Mouse (Mus musculus): ENCODE data around the gene Lsm12. TPM values are rescaled to one million over a fixed set of nuclear protein-coding genes. Genes with fewer than 3 reads are reported as not detected.
A peak's percentile ranks its signal among the peaks of the same experiment; 100 is the strongest.

Lsm12 gene
- total RNA-seq, 2 experiments from 2014 or later: 94.9 to 110 TPM

DNA sequence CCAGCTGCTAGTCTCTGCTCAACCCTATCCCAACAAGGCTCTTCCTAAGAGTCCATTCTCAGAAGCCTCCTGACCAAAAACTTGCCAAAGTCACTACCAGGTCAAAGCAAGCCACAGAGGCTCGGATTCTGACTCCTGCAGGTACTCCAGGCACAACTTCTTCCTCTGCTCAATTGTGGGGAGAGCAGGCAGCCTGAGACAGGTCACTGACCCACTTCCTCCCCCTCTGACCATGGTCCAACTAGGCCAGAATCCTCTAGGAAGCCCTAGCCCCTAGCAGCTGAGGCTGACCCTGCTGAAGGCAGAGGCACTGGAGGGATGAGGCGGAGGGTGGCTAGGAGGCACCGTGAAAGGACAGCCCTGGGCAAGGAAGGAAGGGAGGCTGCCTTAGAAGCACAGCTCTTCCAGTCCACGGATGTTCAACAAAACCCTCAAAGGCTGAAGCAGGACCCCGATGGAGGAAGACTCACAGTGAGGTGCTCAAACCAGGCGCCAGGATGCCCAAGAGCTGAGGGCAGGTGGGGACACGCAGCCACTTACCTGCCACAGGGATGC is 32.9 kb upstream of the Lsm12 start:
- no peak for ATAC-seq (replicated peaks; ENCODE audit: low FRiP score, low TSS enrichment, poor library complexity, severe bottlenecking)

DNA sequence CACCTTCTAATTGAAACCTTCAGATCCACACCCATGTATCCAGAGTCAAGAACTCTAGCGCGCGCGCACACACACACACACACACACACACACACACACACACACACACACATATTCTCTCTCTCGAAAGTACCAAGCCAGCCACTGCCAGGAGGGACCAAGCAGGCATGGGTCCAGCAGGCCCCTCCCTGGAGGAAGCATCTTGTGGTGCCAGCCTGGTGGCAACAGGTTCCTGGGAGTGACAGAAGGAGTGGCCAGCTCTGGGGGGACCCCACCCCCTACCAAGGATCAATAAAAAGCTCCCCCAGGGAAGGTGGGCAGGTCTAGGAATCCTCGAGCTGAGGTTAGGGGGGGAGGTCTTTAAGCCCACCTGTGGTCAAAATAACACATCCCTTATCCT is 32.3 kb upstream of the Lsm12 start:
- ATAC-seq (replicated peaks; ENCODE audit: low FRiP score, low TSS enrichment, poor library complexity, severe bottlenecking): no peak

DNA sequence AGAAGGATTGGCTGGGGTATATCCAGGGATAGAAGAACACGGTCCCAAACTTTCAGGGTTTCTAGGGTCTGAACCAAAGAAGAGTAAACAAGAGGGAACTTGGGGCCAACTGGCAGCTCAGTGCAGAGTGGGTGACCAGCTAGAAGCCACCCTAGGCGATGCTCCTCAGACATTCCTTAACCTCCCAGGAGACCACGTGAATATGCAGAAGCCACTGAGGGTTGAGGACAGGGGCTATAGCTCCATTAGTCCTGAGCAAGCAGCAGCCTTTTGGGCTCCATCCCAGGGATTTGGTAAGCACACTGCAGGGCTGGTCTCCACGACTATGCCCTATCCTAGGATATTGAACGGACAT is 31.8 kb upstream of the Lsm12 start:
- ATAC-seq (replicated peaks; ENCODE audit: low FRiP score, low TSS enrichment, poor library complexity, severe bottlenecking): no peak

DNA sequence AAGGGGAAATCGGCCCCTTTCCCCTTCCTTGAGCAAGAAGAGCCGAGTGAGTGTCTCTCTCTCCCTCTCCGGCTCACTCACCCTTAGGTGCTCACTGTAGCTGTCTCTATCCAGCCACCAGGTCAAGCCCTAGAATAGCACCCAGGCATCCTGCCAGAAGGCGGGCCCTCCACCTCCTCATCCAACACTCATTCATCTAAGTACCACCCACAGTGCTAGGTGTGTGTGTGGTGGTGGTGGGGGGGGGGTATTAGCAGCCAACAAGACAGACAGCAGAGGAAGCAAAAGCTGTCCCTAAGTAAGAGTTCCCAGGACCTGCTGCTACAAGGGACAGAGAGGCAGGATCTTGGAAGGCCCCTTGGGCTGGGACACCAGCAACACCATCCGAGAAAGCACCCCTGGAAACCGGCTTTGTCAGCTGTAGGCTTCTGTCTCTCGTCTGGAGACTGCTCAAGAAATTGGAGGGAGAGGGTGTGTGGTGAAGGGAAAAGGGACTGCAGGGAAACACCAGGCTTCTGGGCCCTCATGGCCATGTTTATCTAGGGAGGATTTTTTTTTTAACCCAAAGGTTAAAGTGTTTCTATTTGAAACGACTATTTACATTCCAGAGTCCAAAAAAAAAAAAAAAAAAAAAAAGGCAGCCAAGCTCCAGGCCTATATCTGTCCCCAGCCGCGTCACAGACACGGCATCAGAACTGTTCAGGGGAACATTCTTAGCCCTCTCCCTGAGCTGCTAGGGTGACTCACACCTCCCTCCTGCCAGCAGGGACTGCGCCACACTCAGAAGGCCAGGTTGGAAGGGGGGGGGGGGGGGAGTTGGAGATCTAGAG is 31.2 kb upstream of the Lsm12 start:
- no peak for ATAC-seq (replicated peaks; ENCODE audit: low FRiP score, low TSS enrichment, poor library complexity, severe bottlenecking)

DNA sequence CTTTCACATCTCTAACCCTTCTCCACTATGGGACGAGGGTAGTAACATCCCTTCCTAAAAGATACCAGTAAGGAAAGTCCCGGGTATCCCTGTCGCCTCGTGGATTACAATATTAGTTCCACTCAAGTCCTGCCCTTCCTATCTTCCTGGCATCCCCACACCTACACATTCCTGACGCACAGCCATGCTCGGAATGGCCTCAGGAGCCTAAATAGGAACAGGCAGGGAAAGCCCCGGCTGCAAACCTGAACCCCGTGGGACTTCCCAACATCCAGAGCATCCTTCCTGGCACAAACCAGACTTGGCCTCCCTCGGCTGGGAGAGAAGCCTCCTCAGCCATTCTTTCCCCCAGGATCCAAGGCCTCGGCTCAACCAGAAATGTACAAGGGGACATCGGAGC is 30.4 kb upstream of the Lsm12 start:
- no peak for ATAC-seq (replicated peaks; ENCODE audit: low FRiP score, low TSS enrichment, poor library complexity, severe bottlenecking)

DNA sequence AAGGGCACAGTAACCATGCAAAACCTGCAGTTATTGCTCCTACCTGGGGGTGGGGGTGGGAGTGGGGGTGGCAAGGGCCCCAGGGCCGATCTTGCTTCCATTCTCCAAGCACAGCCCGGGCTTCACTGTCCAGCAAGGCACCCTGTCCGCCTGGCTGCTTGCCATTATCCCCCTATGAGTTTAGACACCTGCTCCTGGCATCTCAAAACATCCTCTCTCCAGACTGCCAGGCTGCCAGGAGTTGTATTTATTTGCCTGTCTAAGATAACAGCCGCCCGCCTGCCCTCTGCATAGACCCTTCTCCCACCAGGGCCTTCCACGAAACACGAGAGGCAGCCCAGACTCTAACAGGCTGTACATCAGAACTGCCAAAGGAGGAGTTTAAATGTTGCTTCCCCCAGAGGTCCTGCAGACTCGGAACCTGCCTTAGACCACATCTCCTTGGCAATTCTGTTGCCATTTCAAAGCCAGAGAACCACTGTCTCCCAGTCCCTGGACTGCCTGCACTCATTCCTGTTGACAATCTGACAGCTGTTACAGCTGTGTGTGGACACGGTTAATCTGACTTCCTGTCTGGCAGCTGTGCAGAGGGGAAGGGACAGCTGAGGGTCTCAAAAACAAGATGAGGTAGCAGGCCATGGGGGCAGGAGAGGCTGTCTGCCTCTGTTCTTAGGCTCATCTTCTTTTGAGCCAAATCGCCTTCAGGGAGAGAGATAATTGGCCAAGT is 29.5 kb upstream of the Lsm12 start:
- no peak for ATAC-seq (replicated peaks; ENCODE audit: low FRiP score, low TSS enrichment, poor library complexity, severe bottlenecking)

DNA sequence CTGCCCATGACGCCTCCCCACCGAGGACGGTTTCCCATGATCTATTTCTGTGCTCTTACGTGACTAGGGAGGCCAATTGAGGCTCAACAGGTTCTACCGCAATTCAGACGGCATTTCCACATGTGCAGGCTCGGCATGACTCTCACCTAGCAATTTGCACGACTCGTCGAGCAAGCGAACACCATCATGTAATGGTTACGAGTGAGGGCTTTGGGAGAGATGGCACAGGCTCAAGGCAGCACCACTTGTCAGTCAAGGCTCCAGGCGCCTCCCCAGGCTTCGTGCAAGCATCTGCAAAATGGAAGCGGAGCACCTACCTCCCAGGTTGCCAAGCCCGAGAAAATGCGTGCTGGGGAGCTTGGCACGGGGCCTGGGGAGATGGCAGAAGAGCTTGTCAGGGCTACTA is 26.8 kb upstream of the Lsm12 start:
- ATAC-seq (replicated peaks; ENCODE audit: low FRiP score, low TSS enrichment, poor library complexity, severe bottlenecking): no peak

DNA sequence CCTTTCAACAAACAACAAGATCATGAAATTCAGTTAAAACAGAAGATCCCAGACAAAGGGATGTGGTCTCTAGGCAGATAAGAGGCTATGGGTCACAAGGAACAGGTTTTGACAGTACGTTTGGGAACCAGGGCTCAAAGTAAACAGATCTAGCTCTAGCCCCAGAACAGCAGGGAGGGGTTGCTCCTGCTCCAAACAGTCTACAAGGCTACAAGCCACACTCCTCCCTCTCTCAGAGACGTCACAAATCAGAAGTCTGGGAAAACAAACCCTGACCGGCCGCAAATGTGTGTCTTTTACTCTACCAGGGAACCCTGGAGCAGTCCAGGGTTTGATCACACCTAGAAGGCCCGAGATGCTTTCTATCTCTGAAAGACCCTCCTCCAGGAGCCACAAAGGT is 25.9 kb upstream of the Lsm12 start:
- ATAC-seq (replicated peaks; ENCODE audit: low FRiP score, low TSS enrichment, poor library complexity, severe bottlenecking): no peak

DNA sequence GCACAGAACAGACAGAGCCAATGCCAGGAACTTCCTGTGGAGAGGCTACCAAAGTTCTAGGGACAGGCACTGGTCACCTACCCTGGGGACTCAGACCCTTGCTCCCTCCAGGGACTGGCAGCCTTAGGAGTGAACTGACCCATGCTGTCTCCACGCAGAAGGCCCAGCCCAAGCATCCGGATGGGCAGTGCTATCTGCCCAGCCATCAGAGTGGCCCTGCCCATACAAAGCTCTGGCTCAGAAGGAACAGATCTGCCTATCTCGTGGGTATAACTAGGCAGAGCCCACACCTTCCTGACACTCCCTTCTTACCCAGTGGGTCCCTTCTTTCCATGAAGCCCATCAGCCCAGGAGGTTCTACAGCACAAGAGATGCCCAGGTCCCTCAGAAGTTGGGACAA is 25.1 kb upstream of the Lsm12 start:
- ATAC-seq (replicated peaks; ENCODE audit: low FRiP score, low TSS enrichment, poor library complexity, severe bottlenecking): no peak; the same call in 1 of the 2 replicates

DNA sequence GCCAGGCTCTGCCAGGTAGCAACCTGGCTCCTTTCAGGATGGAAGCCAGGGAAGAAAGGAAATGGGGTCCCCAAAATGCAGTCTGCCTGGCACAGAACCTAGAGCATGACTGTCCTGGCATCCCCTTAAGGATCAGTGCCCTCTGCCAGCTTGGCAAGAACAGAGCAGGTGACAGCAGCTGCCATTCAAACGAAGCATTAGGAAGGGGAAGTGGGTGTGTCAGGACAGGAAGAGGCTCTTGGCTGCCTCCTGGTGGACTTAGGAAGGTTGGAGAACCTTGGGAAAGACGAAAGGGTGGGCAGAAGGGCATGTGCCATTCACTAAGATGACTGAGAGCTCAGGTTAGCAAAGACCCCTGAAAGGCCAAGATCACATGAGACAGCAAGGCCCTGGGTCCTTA is 24.6 kb upstream of the Lsm12 start:
- ATAC-seq (replicated peaks; ENCODE audit: low FRiP score, low TSS enrichment, poor library complexity, severe bottlenecking): peak; percentile 69

DNA sequence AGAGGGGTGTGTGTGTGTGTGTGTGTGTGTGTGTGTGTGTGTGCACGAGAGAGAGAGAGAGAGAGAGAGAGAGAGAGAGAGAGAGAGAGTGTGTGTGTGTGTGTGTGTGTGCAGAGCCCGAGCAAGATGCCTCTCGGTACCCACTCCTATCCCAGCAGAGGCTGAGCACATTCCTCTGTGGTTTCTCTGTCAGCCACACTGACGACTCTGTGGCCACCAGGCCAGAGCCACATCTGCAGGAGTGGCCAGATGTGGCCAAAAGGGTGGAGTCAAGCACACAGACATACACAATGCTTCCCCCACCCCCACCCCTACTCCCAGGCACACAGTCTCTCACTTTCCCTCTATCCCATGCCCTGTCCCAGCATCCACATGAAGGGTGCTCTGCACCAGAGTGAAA is 23.8 kb upstream of the Lsm12 start:
- ATAC-seq (replicated peaks; ENCODE audit: low FRiP score, low TSS enrichment, poor library complexity, severe bottlenecking): no peak

DNA sequence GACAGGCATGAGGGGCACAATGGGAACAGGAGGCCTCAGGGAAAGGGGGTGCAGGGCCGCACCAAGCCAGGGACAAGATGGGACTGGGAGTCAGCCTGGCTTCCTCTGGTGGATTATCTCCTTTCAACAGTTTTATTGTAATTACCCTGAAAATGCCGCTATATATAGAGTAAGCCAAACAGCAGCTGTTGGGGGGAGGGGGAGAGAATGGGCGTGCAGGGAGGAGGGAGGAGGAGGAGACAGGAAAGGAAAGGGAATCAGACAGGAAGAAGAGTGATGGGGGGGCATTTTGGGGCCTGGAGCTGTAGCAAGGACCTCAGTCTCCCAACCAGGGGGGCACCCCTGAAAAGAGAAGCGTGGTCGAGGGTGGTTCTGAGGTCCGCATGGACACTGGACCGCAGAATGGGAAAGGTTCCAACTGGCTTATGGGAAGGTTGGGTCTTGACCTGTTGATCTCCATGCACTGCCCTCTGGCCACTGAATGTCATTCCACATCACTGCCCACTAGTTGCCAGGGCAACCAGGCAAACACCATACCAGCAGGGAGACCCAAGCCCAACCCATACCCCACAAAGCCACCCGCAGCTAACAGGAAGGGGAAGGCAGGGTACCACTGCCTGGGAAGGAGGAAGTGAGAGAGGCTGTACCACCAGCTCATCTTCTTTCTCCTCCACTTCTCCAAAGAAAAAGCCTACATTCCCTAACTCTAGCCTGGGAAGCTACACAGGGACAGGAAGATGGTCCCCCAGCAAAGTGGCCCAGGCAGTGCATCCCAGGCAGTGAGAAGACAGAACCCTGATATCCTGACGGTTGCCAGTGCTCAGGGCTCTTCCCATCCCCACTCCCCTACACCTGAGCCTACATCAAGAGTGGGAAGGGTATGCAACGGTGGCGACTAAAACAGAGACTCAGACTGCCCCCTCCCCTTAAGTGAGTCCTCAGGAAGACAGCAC is 23.0 kb upstream of the Lsm12 start:
- ATAC-seq (replicated peaks; ENCODE audit: low FRiP score, low TSS enrichment, poor library complexity, severe bottlenecking): no peak

DNA sequence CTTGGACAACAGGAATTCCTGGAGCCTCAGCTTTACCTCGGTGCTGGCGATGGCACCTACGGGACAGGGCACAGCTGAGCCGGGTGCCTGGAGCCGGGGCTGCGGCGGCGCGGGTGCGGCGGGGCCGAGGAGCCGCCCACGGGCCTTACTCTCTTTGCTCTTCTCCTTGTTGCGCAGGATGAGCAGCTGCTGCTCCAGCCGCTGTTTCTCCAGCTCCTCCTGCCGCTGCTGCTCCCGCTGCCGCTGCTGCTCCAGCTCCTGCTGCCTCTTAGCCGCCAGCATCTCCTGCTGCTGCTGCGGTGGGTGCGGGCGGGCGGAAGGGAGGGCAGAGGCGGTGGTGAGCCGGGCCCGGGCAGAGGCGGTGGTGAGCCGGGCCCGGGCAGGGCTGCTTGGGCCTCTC is 21.4 kb upstream of the Lsm12 start:
- no peak for ATAC-seq (replicated peaks; ENCODE audit: low FRiP score, low TSS enrichment, poor library complexity, severe bottlenecking)

DNA sequence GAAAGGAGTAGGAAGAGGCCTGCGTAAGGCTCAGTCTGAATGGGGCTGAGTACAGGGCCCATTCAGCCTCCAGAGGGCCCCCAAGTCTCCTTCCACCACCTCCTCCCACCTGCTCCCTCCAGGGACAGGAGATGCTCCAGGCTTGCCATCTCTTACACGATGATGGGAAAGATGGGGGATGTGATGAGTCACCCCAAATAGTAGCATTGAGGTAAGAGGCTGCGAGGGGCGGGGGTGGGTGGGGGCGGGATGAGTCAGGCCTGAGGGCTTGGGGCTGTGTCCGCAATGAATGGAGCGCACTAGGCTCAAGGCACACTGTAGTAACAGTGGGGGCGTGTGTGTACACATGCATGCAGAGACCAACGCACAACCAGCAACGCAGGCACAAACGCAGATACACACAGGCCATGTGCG is 16.3 kb upstream of the Lsm12 start:
- ATAC-seq (replicated peaks; ENCODE audit: low FRiP score, low TSS enrichment, poor library complexity, severe bottlenecking): no peak

DNA sequence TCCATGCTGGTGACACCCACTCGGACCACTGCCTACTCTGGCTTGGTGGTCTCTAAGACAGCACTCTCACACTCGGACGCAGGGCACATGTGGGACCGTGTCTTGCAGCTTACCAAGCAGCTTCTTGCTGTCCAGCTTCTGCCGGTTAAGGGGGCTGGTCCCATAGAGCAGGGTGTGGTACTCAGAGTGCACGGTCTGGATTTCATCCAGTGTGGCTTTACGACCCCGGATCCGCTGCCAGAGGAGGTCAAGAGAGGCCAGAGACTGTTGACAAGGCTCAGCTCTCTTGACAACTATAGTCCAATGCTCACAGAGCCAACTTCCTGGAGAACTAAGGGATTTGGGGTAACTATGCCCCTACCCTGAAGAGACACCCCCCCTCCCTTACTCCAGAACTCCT is 14.8 kb upstream of the Lsm12 start:
- ATAC-seq (replicated peaks; ENCODE audit: low FRiP score, low TSS enrichment, poor library complexity, severe bottlenecking): no peak

DNA sequence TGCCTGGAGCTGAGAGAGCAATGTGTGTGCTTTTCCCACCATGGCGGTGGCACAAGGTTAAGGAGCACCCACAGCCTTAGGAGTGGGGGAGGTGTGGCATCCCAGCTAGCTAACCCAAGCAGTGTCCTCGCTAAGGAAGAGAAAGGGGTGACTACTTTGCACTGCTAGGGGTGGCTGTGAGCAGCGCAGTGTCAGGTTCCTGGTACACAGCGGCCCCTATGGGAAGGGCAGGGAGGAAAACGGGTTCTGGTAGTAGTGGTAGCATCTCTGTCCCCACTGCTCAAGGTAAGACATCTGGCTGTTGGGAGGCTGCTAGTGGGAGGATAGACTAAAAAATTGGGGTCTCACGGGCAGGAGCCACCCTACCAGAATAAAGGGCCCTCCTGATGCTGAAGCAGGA is 13.1 kb upstream of the Lsm12 start:
- ATAC-seq (replicated peaks; ENCODE audit: low FRiP score, low TSS enrichment, poor library complexity, severe bottlenecking): no peak

DNA sequence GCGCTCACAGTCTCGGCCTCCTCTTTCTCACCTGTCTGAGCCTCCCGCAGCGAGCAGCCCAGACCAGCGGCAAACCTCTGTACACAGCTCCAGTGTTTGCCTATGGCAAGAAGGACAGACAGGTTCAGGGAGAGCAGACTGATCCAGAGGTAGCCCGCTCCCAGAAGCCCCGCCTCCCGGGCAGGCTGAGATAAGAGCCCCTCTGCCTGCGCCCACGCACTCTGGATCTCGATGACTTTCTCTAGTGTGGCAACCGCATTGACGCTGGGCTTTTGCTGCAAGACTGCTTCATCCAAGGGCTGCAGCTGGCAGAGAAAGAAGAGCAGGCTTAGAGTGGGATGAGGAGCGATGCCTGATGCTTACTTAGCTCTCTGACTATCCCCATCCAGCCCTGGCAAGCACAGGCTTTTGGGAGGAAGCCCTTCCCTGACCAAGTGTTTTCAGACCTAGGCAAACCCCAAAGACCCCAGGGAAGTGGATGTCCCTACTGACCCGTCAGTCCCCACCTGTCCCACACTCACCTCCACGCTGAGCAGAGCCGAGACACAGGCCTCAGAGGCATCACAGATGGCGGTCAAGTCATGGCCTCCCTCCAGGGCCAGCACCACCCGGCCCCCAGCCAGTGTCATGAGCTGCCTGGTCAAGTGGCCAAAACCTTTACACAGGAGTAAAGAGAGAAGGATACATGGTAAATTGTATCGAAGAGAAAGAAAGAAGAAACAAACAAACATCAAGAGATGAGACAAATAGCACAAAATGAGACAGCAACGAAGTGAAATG is 11.1 kb upstream of the Lsm12 start:
- peak; percentile 39; the same call in 1 of the 2 replicates for ATAC-seq (replicated peaks; ENCODE audit: low FRiP score, low TSS enrichment, poor library complexity, severe bottlenecking)

DNA sequence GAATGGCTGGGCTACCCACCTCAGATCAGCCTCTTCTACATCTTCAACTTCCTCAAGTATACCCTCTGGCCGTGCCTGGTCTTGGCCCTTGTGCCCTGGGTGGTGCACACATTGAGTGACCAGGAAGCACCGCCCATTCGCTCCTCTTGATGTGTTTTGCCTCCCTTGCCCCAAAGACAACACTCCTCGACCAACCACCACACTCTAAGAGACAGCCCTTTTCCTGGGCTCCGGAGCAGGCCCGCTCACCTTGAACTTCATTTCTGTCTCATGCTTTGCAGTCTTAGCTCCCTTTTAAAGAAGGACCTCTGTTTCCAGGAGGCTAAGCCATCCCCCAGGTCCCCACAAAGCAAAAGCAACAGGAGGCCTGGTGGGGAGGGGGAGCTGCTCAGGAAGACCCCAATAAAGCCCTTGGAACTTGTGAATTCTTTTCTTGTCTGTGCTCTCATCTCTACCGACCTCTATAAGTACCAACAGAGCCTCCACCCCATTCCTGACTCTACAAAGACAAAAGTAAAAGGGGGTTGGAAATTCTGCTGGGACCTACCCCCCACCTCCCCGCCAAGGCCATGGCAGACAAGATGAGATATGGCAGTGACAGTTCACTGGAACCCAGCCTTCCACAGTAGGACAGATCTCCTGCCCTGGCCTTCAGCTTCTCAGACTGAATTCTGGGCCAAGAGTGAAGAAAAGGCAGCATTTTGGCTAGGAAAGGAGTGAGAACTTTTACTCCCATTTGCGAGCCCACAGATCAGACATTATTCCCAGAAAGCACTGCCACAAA is 8.8 kb upstream of the Lsm12 start:
- no peak for ATAC-seq (replicated peaks; ENCODE audit: low FRiP score, low TSS enrichment, poor library complexity, severe bottlenecking)
